In the genomic region with DNA sequence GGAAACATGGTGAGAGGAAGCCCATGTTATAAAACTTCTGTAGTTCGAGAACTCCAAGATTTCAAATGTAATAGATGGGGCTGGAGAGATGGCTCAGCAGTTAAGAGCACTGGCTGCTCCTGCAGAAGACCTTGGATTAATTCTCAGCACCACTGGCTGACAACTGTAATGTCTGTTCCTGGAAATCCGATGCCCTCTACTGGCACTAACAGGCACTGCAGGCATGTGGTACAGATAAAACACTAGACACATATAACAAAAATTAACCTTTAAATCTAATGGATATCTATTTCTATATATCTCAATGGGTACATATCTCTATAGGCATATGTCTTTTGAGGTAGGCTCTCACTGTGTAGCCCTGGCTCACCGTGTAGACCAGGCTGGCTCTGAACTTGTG, we compare ENCODE assay signal across 21 mouse cellular contexts. TPM values are rescaled to one million over a fixed set of nuclear protein-coding genes. Genes with fewer than 3 reads are reported as not detected.
A peak's percentile ranks its signal among the peaks of the same experiment; 100 is the strongest.
DNase-seq lines count a peak whose midpoint lies in the region; ATAC-seq and TF ChIP-seq lines count a peak whose summit lies in the region.
"Had no signal": no experiment of that assay in that cellular context is flagged by ENCODE, and none has a peak within 500 bp of the region (broad histone marks: within the 10 kb centered on the region; RNA-seq: fewer than 3 reads in every experiment).

No protein-coding gene starts in this region.

- no peak for ATAC-seq in kidney, postnatal 0 days (replicated peaks; ENCODE audit: low FRiP score, low read depth)
- no peak for ATAC-seq in lung, embryonic 14.5 days (ENCODE audit: insufficient read depth)
- ATAC-seq in stomach, postnatal 0 days (ENCODE audit: low FRiP score, low TSS enrichment), result no peak
- ATAC-seq: forebrain, embryonic 14.5 days had no signal

- 0 out of 2 replicates have a peak, but pooled peaks cover 2% of the 10 kb centered on the region for H3K36me3 ChIP-seq in kidney, postnatal 0 days (ENCODE audit: insufficient read depth, low read length)
- H3K36me3 ChIP-seq in lung, embryonic 14.5 days (ENCODE audit: insufficient read depth), result peaks cover 24% of the 10 kb centered on the region; the same call in 1 of the 2 replicates
- peaks cover 8% of the 10 kb centered on the region for H3K36me3 ChIP-seq in stomach, postnatal 0 days (ENCODE audit: control insufficient read depth, insufficient read depth, low read length)

- H3K4me1 ChIP-seq in kidney, postnatal 0 days (replicated peaks; ENCODE audit: insufficient read depth, low read length), result peaks cover 7% of the 10 kb centered on the region; the same call in 1 of the 2 replicates
- no peaks in the 10 kb centered on the region for H3K4me1 ChIP-seq in lung, embryonic 14.5 days (ENCODE audit: insufficient read depth)
- peaks cover under 1% of the 10 kb centered on the region; the same call in 1 of the 2 replicates for H3K4me1 ChIP-seq in stomach, postnatal 0 days (replicated peaks; ENCODE audit: control insufficient read depth, insufficient read depth)
- H3K4me1 ChIP-seq: embryonic facial prominence, embryonic 12.5 days had no signal

- H3K9me3 ChIP-seq in kidney, postnatal 0 days (replicated peaks; ENCODE audit: low read length), result no peaks in the 10 kb centered on the region
- H3K9me3 ChIP-seq in lung, embryonic 14.5 days (ENCODE audit: low read depth, low read length), result peaks cover 11% of the 10 kb centered on the region; the same call in 1 of the 2 replicates
- no peaks in the 10 kb centered on the region for H3K9me3 ChIP-seq in stomach, postnatal 0 days (ENCODE audit: control insufficient read depth, low read length)
- H3K9me3 ChIP-seq: limb, embryonic 15.5 days; stomach, embryonic 15.5 days had no signal

- 93% methylated on average over 3 of the region's 3 CpGs for WGBS in kidney, postnatal 0 days
- WGBS in lung, embryonic 14.5 days, result 92% methylated on average over 3 of the region's 3 CpGs
- WGBS in stomach, postnatal 0 days, result 92% methylated on average over 3 of the region's 3 CpGs

- no peak overlapping the region for H3K4me2 ChIP-seq in kidney, postnatal 0 days (ENCODE audit: low read length)
- H3K4me2 ChIP-seq in lung, embryonic 14.5 days, result no peak overlapping the region
- no peak overlapping the region for H3K4me2 ChIP-seq in stomach, postnatal 0 days (replicated peaks; ENCODE audit: low read depth)
- H3K4me2 ChIP-seq: embryonic facial prominence, embryonic 12.5 days; limb, embryonic 15.5 days; stomach, embryonic 15.5 days had no signal

- H3K4me3 ChIP-seq in kidney, postnatal 0 days (replicated peaks; ENCODE audit: low read depth, low read length), result no peak overlapping the region
- H3K4me3 ChIP-seq in lung, embryonic 14.5 days (ENCODE audit: low read depth, low read length), result no peak overlapping the region
- no peak overlapping the region for H3K4me3 ChIP-seq in stomach, postnatal 0 days (ENCODE audit: low read depth, low read length)
- H3K4me3 ChIP-seq: embryonic facial prominence, embryonic 12.5 days; erythroblast, embryonic 14.5 days; limb, embryonic 15.5 days; megakaryocyte, embryonic 14.5 days; stomach, embryonic 15.5 days had no signal

- H3K27ac ChIP-seq in kidney, postnatal 0 days, result no peak overlapping the region
- no peak overlapping the region for H3K27ac ChIP-seq in lung, embryonic 14.5 days (ENCODE audit: low read depth)
- no peak overlapping the region for H3K27ac ChIP-seq in stomach, postnatal 0 days (replicated peaks)
- H3K27ac ChIP-seq: embryonic facial prominence, embryonic 12.5 days; limb, embryonic 15.5 days; stomach, embryonic 15.5 days had no signal

- no peaks in the 10 kb centered on the region for H3K27me3 ChIP-seq in kidney, postnatal 0 days (ENCODE audit: insufficient read depth, low read length)
- H3K27me3 ChIP-seq in lung, embryonic 14.5 days (ENCODE audit: insufficient read depth, low read length), result no peaks in the 10 kb centered on the region
- H3K27me3 ChIP-seq in stomach, postnatal 0 days (ENCODE audit: control insufficient read depth, insufficient read depth, low read length), result no peaks in the 10 kb centered on the region
- H3K27me3 ChIP-seq: stomach, embryonic 15.5 days had no signal

- TF ChIP-seq CTCF in kidney, postnatal 0 days (IDR thresholded peaks at IDR 0.05; ENCODE audit: low read depth), result peak; percentile 28; the same call in 1 of the 2 replicates
- peak; percentile 38 for TF ChIP-seq CTCF in lung, embryonic 14.5 days (IDR thresholded peaks at IDR 0.05; ENCODE audit: low read depth)
- peak; percentile 52 for TF ChIP-seq CTCF in stomach, postnatal 0 days (IDR thresholded peaks at IDR 0.05; ENCODE audit: low read depth)

- no peak overlapping the region for H3K9ac ChIP-seq in kidney, postnatal 0 days (ENCODE audit: low read depth, low read length)
- H3K9ac ChIP-seq in lung, embryonic 14.5 days, result no peak overlapping the region
- H3K9ac ChIP-seq in stomach, postnatal 0 days (ENCODE audit: low read length), result no peak overlapping the region
- H3K9ac ChIP-seq: embryonic facial prominence, embryonic 12.5 days; limb, embryonic 15.5 days; stomach, embryonic 15.5 days had no signal

- TF ChIP-seq EP300 in stomach, postnatal 0 days (optimal IDR thresholded peaks at IDR 0.05), result no peak

- no peak for DNase-seq in kidney, postnatal 0 days (ENCODE audit: low spot score)
- DNase-seq in kidney, postnatal 14 days, result no peak
- DNase-seq in lung, embryonic 14.5 days, result no peak
- no peak for DNase-seq in lung, postnatal 25 days (ENCODE audit: low spot score)
- DNase-seq in R1 (ENCODE audit: low read depth, low spot score), result peak; percentile 80
- DNase-seq in stomach, postnatal 0 days (ENCODE audit: low spot score), result no peak
- no peak for DNase-seq in Muller cell, postnatal 12 days (ENCODE audit: inconsistent ontology term)
- DNase-seq: adrenal gland, adult 2 months; cerebellum, adult 9-11 months; gastrocnemius, postnatal 36 days; heart, postnatal 10 days; lung, postnatal 10 days; midbrain, embryonic 14.5 days; right cerebral cortex, postnatal 14 days had no signal

RNA-seq across cellular contexts. Expression of a gene that starts 23.1 kb away (rescaled TPM):
- polyA plus RNA-seq in kidney, postnatal 0 days (2015; fragmentation: Nextera tagmentation; extraction: Ambion mirVana), result 41.7 and 43.8 TPM in 2 replicates
- polyA plus RNA-seq in lung, embryonic 14.5 days (2014; fragmentation: Nextera tagmentation; extraction: Ambion mirVana), result 73.5 and 86.0 TPM in 2 replicates
- polyA plus RNA-seq in stomach, postnatal 0 days (2015; fragmentation: Nextera tagmentation; extraction: Ambion mirVana), result 81.0 and 94.8 TPM in 2 replicates

RNA-seq across cellular contexts. Expression of a gene that starts 41.4 kb away (rescaled TPM):
- 34.1 and 40.2 TPM in 2 replicates for polyA plus RNA-seq in kidney, postnatal 0 days (2015; fragmentation: Nextera tagmentation; extraction: Ambion mirVana)
- 45.1 and 53.5 TPM in 2 replicates for polyA plus RNA-seq in lung, embryonic 14.5 days (2014; fragmentation: Nextera tagmentation; extraction: Ambion mirVana)
- 26.3 and 27.3 TPM in 2 replicates for polyA plus RNA-seq in stomach, postnatal 0 days (2015; fragmentation: Nextera tagmentation; extraction: Ambion mirVana)

RNA-seq across cellular contexts. Expression of a gene that starts 42.8 kb away (rescaled TPM):
- 0.57 TPM in 1 of 2 replicates, not detected in the other for polyA plus RNA-seq in kidney, postnatal 0 days (2015; fragmentation: Nextera tagmentation; extraction: Ambion mirVana)
- polyA plus RNA-seq in lung, embryonic 14.5 days (2014; fragmentation: Nextera tagmentation; extraction: Ambion mirVana), result 0.73 and 1.6 TPM in 2 replicates
- polyA plus RNA-seq in stomach, postnatal 0 days (2015; fragmentation: Nextera tagmentation; extraction: Ambion mirVana), result 0.28 and 0.57 TPM in 2 replicates
- polyA plus RNA-seq: C2C12; erythroblast, embryonic 14.5 days; midbrain, embryonic 14.5 days had no signal

RNA-seq across cellular contexts. Expression of a gene that starts 56.2 kb away (rescaled TPM):
- 12.6 and 13.0 TPM in 2 replicates for polyA plus RNA-seq in kidney, postnatal 0 days (2015; fragmentation: Nextera tagmentation; extraction: Ambion mirVana)
- polyA plus RNA-seq in lung, embryonic 14.5 days (2014; fragmentation: Nextera tagmentation; extraction: Ambion mirVana), result 15.2 and 16.2 TPM in 2 replicates
- polyA plus RNA-seq in stomach, postnatal 0 days (2015; fragmentation: Nextera tagmentation; extraction: Ambion mirVana), result 12.8 and 14.6 TPM in 2 replicates
